Mouse (Mus musculus) neural tube, embryonic 12.5 days (tissue): Measurements from ENCODE around the gene Gpat2. TPM values are rescaled to one million over a fixed set of nuclear protein-coding genes. Genes with fewer than 3 reads are reported as not detected.

Experiments used
- ATAC-seq: fragments of 200-750 bp; cut with Nextera tagmentation; 2 replicates; pipeline ENCODE4 v1.8.0; 2017; ENCODE audit warnings: low read depth, mild to moderate bottlenecking, moderate TSS enrichment, moderate library complexity; ENCODE audit not compliant: low FRiP score
- H3K27ac ChIP-seq: fragments of 300-500 bp; sonication (generic); 2 replicates; pipeline ENCODE4 v1.5.1; 2016
- H3K27me3 ChIP-seq: fragments of 300-500 bp; sonication (generic); replicated peaks from 2 replicates; pipeline ENCODE4 v1.6.1; 2016; ENCODE audit warnings: mild to moderate bottlenecking
- H3K36me3 ChIP-seq: fragments of 300-500 bp; sonication (generic); 2 replicates; pipeline ENCODE4 v1.6.1; 2016; ENCODE audit warnings: mild to moderate bottlenecking
- H3K4me1 ChIP-seq: fragments of 300-500 bp; sonication (generic); 2 replicates; pipeline ENCODE4 v1.6.1; 2016
- H3K4me2 ChIP-seq: fragments of 300-500 bp; sonication (generic); replicated peaks from 2 replicates; pipeline ENCODE4 v1.6.1; 2016; ENCODE audit warnings: mild to moderate bottlenecking
- H3K4me3 ChIP-seq: fragments of 300-500 bp; sonication (generic); 2 replicates; pipeline ENCODE4 v1.5.1; 2016
- H3K9ac ChIP-seq: fragments of 300-500 bp; sonication (generic); 2 replicates; pipeline ENCODE4 v1.6.1; 2016; ENCODE audit warnings: mild to moderate bottlenecking
- H3K9me3 ChIP-seq: fragments of 300-500 bp; sonication (generic); 2 replicates; pipeline ENCODE4 v1.6.1; 2016; ENCODE audit warnings: mild to moderate bottlenecking
- WGBS: fragments of 180-500 bp; shearing (Covaris S2); methylation state at CpG from one replicate; pipeline ENCODE4 v1.1.7; 2016; 5-methylcytosine and 5-hydroxymethylcytosine counted together
- polyA plus RNA-seq: library from polyadenylated mRNA; unstranded; fragments of >200 nt; fragmentation: Nextera tagmentation; extraction: Ambion mirVana; gene quantifications from 2 replicates; pipeline ENCODE4 v1.2.1, GENCODE M21; 2016

The Gpat2 gene
- polyA plus RNA-seq, 1 experiment from 2014 or later, result 0.14 TPM

DNA sequence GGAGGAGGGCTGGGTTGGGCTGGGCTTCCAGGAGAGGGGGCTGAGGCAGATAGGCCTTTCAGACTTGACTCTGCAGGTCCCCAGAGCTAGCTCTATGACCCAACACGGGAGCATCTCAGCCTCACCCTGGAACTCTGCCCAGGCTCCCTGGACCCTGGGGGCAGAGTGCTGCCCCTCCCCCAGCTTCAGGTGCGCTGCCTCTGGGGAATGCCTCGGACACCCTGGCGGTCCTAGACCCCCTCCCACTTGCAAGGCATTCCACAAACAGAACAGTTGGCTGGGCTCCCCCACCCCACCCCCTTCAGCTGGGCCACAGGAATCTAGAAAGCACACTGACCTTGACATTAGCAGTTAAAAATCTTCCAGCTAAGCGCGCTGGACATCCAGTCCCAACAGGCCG, 24.7 kb downstream of the Gpat2 start:
- H3K36me3 ChIP-seq, result no peaks in the 10 kb centered on the region
- ATAC-seq, result no peak
- no peak overlapping the region for H3K4me3 ChIP-seq
- H3K27ac ChIP-seq, result no peak overlapping the region
- peaks cover 11% of the 10 kb centered on the region; the same call in 1 of the 2 replicates for H3K27me3 ChIP-seq
- no peak overlapping the region for H3K4me2 ChIP-seq
- H3K9me3 ChIP-seq, result no peaks in the 10 kb centered on the region
- no peak overlapping the region for H3K9ac ChIP-seq
- 45% methylated on average over 7 of the region's 7 CpGs for WGBS
- peaks cover 2% of the 10 kb centered on the region; the same call in 1 of the 2 replicates for H3K4me1 ChIP-seq

- H3K4me3 ChIP-seq, result no peak overlapping the region
- H3K4me1 ChIP-seq, result no peaks in the 10 kb centered on the region
- ATAC-seq, result no peak
- no peak overlapping the region for H3K27ac ChIP-seq
- H3K4me2 ChIP-seq, result no peak overlapping the region
- no peaks in the 10 kb centered on the region for H3K9me3 ChIP-seq
- H3K27me3 ChIP-seq, result peaks cover 11% of the 10 kb centered on the region; the same call in 1 of the 2 replicates
- 46% methylated on average over 6 of the region's 6 CpGs for WGBS
- no peak overlapping the region for H3K9ac ChIP-seq
- H3K36me3 ChIP-seq, result no peaks in the 10 kb centered on the region
These were observed 26.7 kb downstream of the Gpat2 start for GRCm38 (mm10) chr2:127451748-127452147.

- Histone ChIP-seq H3K9me3 (no peaks in the 10 kb centered on the region), H3K4me1 (no peaks in the 10 kb centered on the region)
These were observed 28.1 kb downstream of the Gpat2 start for GRCm38 (mm10) chr2:127453141-127453540.

DNA sequence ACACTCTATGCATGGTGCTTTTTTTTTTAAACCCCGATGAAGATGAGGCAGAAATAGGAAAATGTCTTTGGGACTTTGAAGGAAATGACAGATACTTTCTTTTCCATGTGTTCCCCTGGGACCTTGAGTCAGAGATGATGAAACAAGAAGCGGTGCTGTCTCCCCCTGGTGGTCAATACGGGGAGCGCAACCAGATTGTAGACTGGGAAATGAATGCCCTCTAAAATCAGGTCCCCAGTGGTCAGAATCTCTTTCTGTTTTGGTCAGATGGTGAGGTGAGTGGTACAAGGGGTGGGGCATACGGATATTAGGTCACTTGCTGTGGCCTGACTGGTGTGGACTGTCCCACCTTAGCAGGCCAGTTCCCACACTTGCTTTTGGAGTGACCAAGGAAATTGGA, 28.8 kb downstream of the Gpat2 start:
- Histone ChIP-seq H3K27me3 (peaks cover 11% of the 10 kb centered on the region; the same call in 1 of the 2 replicates), H3K36me3 (no peaks in the 10 kb centered on the region), H3K4me2 (no peak overlapping the region), H3K9me3 (no peaks in the 10 kb centered on the region), H3K4me1 (no peaks in the 10 kb centered on the region), H3K4me3 (no peak overlapping the region), H3K9ac (no peak overlapping the region), H3K27ac (no peak overlapping the region)
- ATAC-seq, result no peak
- WGBS, result 4% methylated on average over 5 of the region's 5 CpGs

More at GRCm38 (mm10) chr2:127453141-127453540, 28.1 kb downstream of the Gpat2 start:
- Histone ChIP-seq H3K9ac (no peak overlapping the region), H3K36me3 (no peaks in the 10 kb centered on the region), H3K4me2 (no peak overlapping the region), H3K27me3 (peaks cover 11% of the 10 kb centered on the region; the same call in 1 of the 2 replicates), H3K4me3 (no peak overlapping the region), H3K27ac (no peak overlapping the region)
- 76% methylated on average over 9 of the region's 9 CpGs for WGBS
- no peak for ATAC-seq

GRCm38 (mm10) chr2:127459341-127459740, 34.3 kb downstream of the Gpat2 start:
- no peak overlapping the region for H3K27ac ChIP-seq
- H3K4me2 ChIP-seq, result no peak overlapping the region

DNA sequence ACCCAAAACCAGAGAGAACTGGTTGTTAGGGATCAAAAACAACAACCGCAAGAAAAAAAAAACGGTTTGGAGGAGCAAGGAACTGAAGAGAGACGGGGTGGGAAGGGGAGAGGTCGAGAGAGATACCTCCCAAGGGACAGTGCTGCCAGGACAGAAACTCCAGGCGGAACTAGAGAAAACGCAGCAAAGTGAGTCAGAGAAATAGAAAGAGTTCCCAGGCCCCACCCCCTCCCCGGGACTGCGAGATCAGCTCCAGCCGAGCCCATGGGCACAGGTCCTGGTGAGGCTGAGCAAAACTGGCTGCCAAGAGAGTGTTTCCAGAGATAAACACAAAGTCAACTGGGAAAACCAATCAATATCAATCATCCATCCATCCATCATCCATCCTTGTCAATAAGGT, 36.4 kb downstream of the Gpat2 start:
- H3K4me3 ChIP-seq, result no peak overlapping the region
- no peak for ATAC-seq
- 0 out of 2 replicates have a peak, but pooled peaks cover 3% of the 10 kb centered on the region for H3K27me3 ChIP-seq
- H3K36me3 ChIP-seq, result no peaks in the 10 kb centered on the region
- H3K4me1 ChIP-seq, result no peaks in the 10 kb centered on the region
- no peak overlapping the region for H3K27ac ChIP-seq
- whole genome bisulfite sequencing, result 64% methylated on average over 9 of the region's 9 CpGs
- no peaks in the 10 kb centered on the region for H3K9me3 ChIP-seq
- no peak overlapping the region for H3K4me2 ChIP-seq
- no peak overlapping the region for H3K9ac ChIP-seq

More at GRCm38 (mm10) chr2:127459341-127459740, 34.3 kb downstream of the Gpat2 start:
- Histone ChIP-seq H3K4me1 (no peaks in the 10 kb centered on the region), H3K27me3 (0 out of 2 replicates have a peak, but pooled peaks cover 3% of the 10 kb centered on the region), H3K9me3 (no peaks in the 10 kb centered on the region), H3K4me3 (no peak overlapping the region), H3K9ac (no peak overlapping the region), H3K36me3 (no peaks in the 10 kb centered on the region)
- ATAC-seq, result no peak
- WGBS, result 81% methylated on average over 2 of the region's 2 CpGs

- H3K36me3 ChIP-seq, result no peaks in the 10 kb centered on the region
- no peak overlapping the region for H3K4me2 ChIP-seq
- H3K9me3 ChIP-seq, result no peaks in the 10 kb centered on the region
- no peak overlapping the region for H3K9ac ChIP-seq
- no peak overlapping the region for H3K4me3 ChIP-seq
- peak; percentile 71; the same call in 1 of the 2 replicates for ATAC-seq
- H3K27me3 ChIP-seq, result 0 out of 2 replicates have a peak, but pooled peaks cover 3% of the 10 kb centered on the region
- 11% methylated on average over 8 of the region's 8 CpGs for whole genome bisulfite sequencing
- no peaks in the 10 kb centered on the region for H3K4me1 ChIP-seq
- no peak overlapping the region for H3K27ac ChIP-seq
These were observed 37.3 kb downstream of the Gpat2 start for GRCm38 (mm10) chr2:127462314-127462713.

GRCm38 (mm10) chr2:127470183-127470582, 45.2 kb downstream of the Gpat2 start:
- no peak overlapping the region for H3K4me2 ChIP-seq
- no peaks in the 10 kb centered on the region for H3K27me3 ChIP-seq
- H3K36me3 ChIP-seq, result no peaks in the 10 kb centered on the region
- no peak for ATAC-seq
- H3K9me3 ChIP-seq, result no peaks in the 10 kb centered on the region
- 86% methylated on average over 5 of the region's 5 CpGs for WGBS
- no peak overlapping the region for H3K9ac ChIP-seq
- H3K4me3 ChIP-seq, result no peak overlapping the region
- no peaks in the 10 kb centered on the region for H3K4me1 ChIP-seq
- no peak overlapping the region for H3K27ac ChIP-seq

DNA sequence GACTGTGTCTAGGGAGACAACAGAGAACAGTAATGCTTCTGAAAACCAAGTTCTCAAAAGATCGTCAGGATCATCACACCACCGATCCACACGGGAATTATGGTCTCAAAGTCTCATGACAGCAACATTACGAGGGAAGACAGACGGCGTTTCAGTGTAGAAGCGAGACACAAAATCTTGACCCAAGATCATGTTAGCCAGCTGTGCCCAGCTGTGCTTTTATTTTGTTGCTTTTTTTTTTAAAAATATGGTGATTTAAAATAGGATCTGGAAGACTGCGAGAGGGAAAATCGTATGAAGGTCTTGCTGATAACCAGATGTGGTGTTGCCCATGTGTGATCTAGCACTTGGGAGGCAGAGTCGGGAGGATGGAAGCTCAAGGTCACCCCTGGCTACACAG, 45.7 kb downstream of the Gpat2 start:
- Histone ChIP-seq H3K27ac (no peak overlapping the region), H3K4me2 (no peak overlapping the region), H3K9ac (no peak overlapping the region), H3K4me1 (no peaks in the 10 kb centered on the region), H3K27me3 (no peaks in the 10 kb centered on the region), H3K4me3 (no peak overlapping the region), H3K36me3 (no peaks in the 10 kb centered on the region), H3K9me3 (no peaks in the 10 kb centered on the region)
- no peak for ATAC-seq
- 89% methylated on average over 10 of the region's 10 CpGs for WGBS

GRCm38 (mm10) chr2:127471281-127471680, 46.3 kb downstream of the Gpat2 start:
- H3K4me2 ChIP-seq, result no peak overlapping the region
- H3K4me1 ChIP-seq, result no peaks in the 10 kb centered on the region
- H3K9me3 ChIP-seq, result no peaks in the 10 kb centered on the region
- no peaks in the 10 kb centered on the region for H3K36me3 ChIP-seq
- WGBS, result 85% methylated on average over 8 of the region's 8 CpGs
- H3K9ac ChIP-seq, result no peak overlapping the region
- no peak overlapping the region for H3K27ac ChIP-seq
- H3K4me3 ChIP-seq, result no peak overlapping the region
- ATAC-seq, result no peak
- no peaks in the 10 kb centered on the region for H3K27me3 ChIP-seq

- Histone ChIP-seq H3K36me3 (no peaks in the 10 kb centered on the region), H3K27ac (no peak overlapping the region), H3K9ac (no peak overlapping the region), H3K4me1 (no peaks in the 10 kb centered on the region), H3K4me3 (no peak overlapping the region), H3K27me3 (no peaks in the 10 kb centered on the region), H3K4me2 (no peak overlapping the region), H3K9me3 (no peaks in the 10 kb centered on the region)
- no peak for ATAC-seq
- 73% methylated on average over 3 of the region's 3 CpGs for WGBS
These were observed 47.3 kb downstream of the Gpat2 start for GRCm38 (mm10) chr2:127472279-127472678.

- Histone ChIP-seq H3K27me3 (peaks cover 54% of the 10 kb centered on the region), H3K9me3 (no peaks in the 10 kb centered on the region), H3K9ac (no peak overlapping the region), H3K36me3 (no peaks in the 10 kb centered on the region), H3K27ac (no peak overlapping the region), H3K4me2 (no peak overlapping the region), H3K4me1 (peaks cover 19% of the 10 kb centered on the region), H3K4me3 (no peak overlapping the region)
- WGBS, result 78% methylated on average over 4 of the region's 4 CpGs
- no peak for ATAC-seq
These were observed 54.2 kb downstream of the Gpat2 start for GRCm38 (mm10) chr2:127479210-127479609.

- 66% methylated on average over 10 of the region's 10 CpGs for WGBS
- no peak for ATAC-seq
- peaks cover 60% of the 10 kb centered on the region for H3K27me3 ChIP-seq
These were observed 54.8 kb downstream of the Gpat2 start for GRCm38 (mm10) chr2:127479763-127480162.

More at GRCm38 (mm10) chr2:127479763-127480162, 54.8 kb downstream of the Gpat2 start:
- Histone ChIP-seq H3K36me3 (no peaks in the 10 kb centered on the region), H3K27ac (no peak overlapping the region), H3K4me2 (no peak overlapping the region), H3K4me1 (peaks cover 24% of the 10 kb centered on the region), H3K9ac (no peak overlapping the region), H3K4me3 (no peak overlapping the region), H3K9me3 (no peaks in the 10 kb centered on the region)
